Mouse (Mus musculus): ENCODE measurements around the gene Myrf.

DNA sequence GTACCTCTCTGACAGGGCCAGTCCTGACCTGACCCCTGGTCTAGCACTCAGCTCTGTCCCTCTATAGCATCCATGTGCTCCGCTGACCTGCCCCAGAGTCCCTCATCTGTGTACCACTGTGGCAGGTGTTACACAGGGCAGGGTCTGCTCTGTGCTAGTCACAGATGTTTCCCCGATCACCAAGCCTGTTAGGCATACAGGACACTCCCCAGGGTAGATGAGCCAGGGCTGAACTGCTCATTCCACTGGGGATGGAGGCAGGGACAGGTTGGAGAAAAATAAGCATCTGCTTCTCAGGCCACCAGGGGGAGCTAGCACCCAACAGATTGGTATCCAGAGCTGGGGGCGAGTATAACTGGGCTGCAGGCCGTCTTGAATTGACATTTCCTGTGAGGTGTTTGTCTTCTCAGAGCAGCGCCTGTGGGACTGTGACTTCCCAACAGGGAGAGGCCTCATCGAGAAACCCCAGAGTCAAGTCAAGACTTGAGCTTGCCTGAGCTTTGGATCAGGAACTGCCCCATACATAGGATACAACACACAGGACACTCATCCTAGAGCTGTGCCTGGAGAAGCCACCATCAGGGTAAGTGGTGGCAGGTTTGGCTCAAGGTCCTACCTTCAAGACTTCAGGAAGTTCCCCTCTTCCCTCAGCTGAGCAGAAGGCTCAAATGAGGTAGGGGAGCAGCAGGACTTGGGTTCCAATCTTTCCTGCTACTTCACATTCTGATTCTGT lies 17.9 kb upstream of the Myrf start:
- TF ChIP-seq POLR2A (IDR thresholded peaks at IDR 0.05; ENCODE audit: extremely low read depth, insufficient read depth, low read length) (no peak), CTCF (IDR thresholded peaks at IDR 0.05; ENCODE audit: low read depth, low read length) (peak; percentile 90)

Data from liver, adult 2 months (tissue).